Mouse (Mus musculus) stomach, postnatal 0 days (tissue): Measurements from ENCODE around the gene Aldh18a1.

ENCODE experiments used
- CTCF ChIP-seq: IDR thresholded peaks from 2 replicates; pipeline ENCODE4 v1.5.1; 2016; ENCODE audit warnings: antibody characterized with exemption, low read depth, mild to moderate bottlenecking, moderate library complexity
- EP300 ChIP-seq: optimal IDR thresholded peaks from 2 replicates; pipeline ENCODE3; 2016; ENCODE audit warnings: antibody characterized with exemption

- no peak for TF ChIP-seq EP300
- no peak for TF ChIP-seq CTCF
These were observed 24.2 kb downstream of the Aldh18a1 start for GRCm38 (mm10) chr19:40563880-40564645.
